Mouse (Mus musculus): ENCODE measurements around the gene Hs6st3.

DNA sequence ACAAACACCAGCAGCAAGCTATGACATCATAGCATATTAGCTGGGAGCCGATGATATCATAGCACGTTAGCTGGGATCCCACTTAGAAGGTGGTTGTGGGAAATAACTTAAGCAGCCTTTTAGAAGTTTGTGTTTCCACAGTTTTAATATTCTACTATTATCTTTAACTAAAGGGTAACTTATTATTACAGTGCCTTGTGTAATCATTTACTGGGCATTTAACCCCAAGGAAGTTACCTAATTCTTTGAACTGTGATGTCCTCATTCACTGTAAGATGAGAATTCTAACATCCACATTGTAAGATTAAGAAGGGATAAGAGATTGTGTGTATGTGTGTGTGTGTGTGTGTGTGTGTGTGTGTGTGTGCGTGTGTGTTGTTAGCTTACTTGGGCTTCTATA lies 697.9 kb downstream of the Hs6st3 start:
- TF ChIP-seq GATA1 (IDR thresholded peaks at IDR 0.05; ENCODE audit: low read length) (no peak), TAL1 (IDR thresholded peaks at IDR 0.05; ENCODE audit: low read length) (no peak)
